Mouse (Mus musculus) embryo, embryonic 10 days (tissue): ENCODE data around the gene Kansl1l.
"Not testable (repeated sequence)": the region's sequence is repeated elsewhere in the genome, so short reads cannot be mapped to it uniquely, and the experiment has no call there.

ENCODE experiments used
- DNase-seq: peaks from one replicate; pipeline ENCODE4 v3.0.0-alpha.2; 2015; ENCODE audit warnings: low spot score

Gene Kansl1l

GRCm38 (mm10) chr1:66700149-66700692, 117.1 kb downstream of the Kansl1l start:
- DNase-seq, result no peak

GRCm38 (mm10) chr1:66699630-66700029, 117.7 kb downstream of the Kansl1l start:
- not testable (repeated sequence) for DNase-seq

- DNase-seq, result no peak
Observed at GRCm38 (mm10) chr1:66695296-66695695, 122.1 kb downstream of the Kansl1l start.

GRCm38 (mm10) chr1:66694266-66694665, 123.1 kb downstream of the Kansl1l start:
- DNase-seq, result no peak

GRCm38 (mm10) chr1:66692780-66693392, 124.5 kb downstream of the Kansl1l start:
- DNase-seq, result no peak

- no peak for DNase-seq
Observed at GRCm38 (mm10) chr1:66692308-66692707, 125.1 kb downstream of the Kansl1l start.

GRCm38 (mm10) chr1:66691772-66692171, 125.6 kb downstream of the Kansl1l start:
- DNase-seq, result no peak

GRCm38 (mm10) chr1:66682974-66683373, 134.4 kb downstream of the Kansl1l start:
- DNase-seq, result no peak

- DNase-seq, result no peak
Observed at GRCm38 (mm10) chr1:66678662-66679061, 138.7 kb downstream of the Kansl1l start.

GRCm38 (mm10) chr1:66677928-66678327, 139.4 kb downstream of the Kansl1l start:
- DNase-seq, result no peak

- no peak for DNase-seq
Observed at GRCm38 (mm10) chr1:66672812-66673211, 144.6 kb downstream of the Kansl1l start.

GRCm38 (mm10) chr1:66671475-66671874, 145.9 kb downstream of the Kansl1l start:
- DNase-seq, result no peak
